Mouse (Mus musculus): ENCODE results near the gene Tmem87a.
A peak's percentile ranks its signal among the peaks of the same experiment; 100 is the strongest.

Tmem87a gene

GRCm38 (mm10) chr2:120403986-120404822 lies at the start of gene Tmem87a:
Gene Tmem87a (minus strand): TSS chr2:120404113.
- DNase-seq (ENCODE audit: low spot score in 2 of 2) = peak; percentile 85 to 91

- no peak for DNase-seq (ENCODE audit: low spot score in 2 of 2)
Measured at GRCm38 (mm10) chr2:120452600-120452999, 48.7 kb upstream of the Tmem87a start.

GRCm38 (mm10) chr2:120450724-120451123 lies 46.8 kb upstream of the Tmem87a start:
- no peak for DNase-seq (ENCODE audit: low spot score in 2 of 2)

GRCm38 (mm10) chr2:120447306-120447705 lies 43.4 kb upstream of the Tmem87a start:
- no peak for DNase-seq (ENCODE audit: low spot score in 2 of 2)

- DNase-seq (ENCODE audit: low spot score in 2 of 2) = no peak
Measured at GRCm38 (mm10) chr2:120446373-120446772, 42.5 kb upstream of the Tmem87a start.

- no peak for DNase-seq (ENCODE audit: low spot score in 2 of 2)
Measured at GRCm38 (mm10) chr2:120444486-120444885, 40.6 kb upstream of the Tmem87a start.

- no peak for DNase-seq (ENCODE audit: low spot score in 2 of 2)
Measured at GRCm38 (mm10) chr2:120424386-120424785, 20.5 kb upstream of the Tmem87a start.

- DNase-seq (ENCODE audit: low spot score in 2 of 2) = no peak
Measured at GRCm38 (mm10) chr2:120414738-120415414, 11.0 kb upstream of the Tmem87a start.

GRCm38 (mm10) chr2:120414113-120414512 lies 10.2 kb upstream of the Tmem87a start:
- no peak for DNase-seq (ENCODE audit: low spot score in 2 of 2)

- DNase-seq (ENCODE audit: low spot score in 2 of 2) = no peak
Measured at GRCm38 (mm10) chr2:120411096-120411628, 7.2 kb upstream of the Tmem87a start.

- peak in 1 of 2 experiments; percentile 5 for DNase-seq (ENCODE audit: low spot score in 2 of 2)
Measured at GRCm38 (mm10) chr2:120404823-120405765, 1.2 kb upstream of the Tmem87a start.

- DNase-seq (ENCODE audit: low spot score in 2 of 2) = no peak
Measured at GRCm38 (mm10) chr2:120403653-120403985, 294 bp downstream of the Tmem87a start, which contains the start of gene Ganc. Gene Ganc (plus strand): TSS chr2:120403896.

- DNase-seq (ENCODE audit: low spot score in 2 of 2) = no peak
Measured at GRCm38 (mm10) chr2:120402813-120403212, 1.1 kb downstream of the Tmem87a start.

- DNase-seq (ENCODE audit: low spot score in 2 of 2) = no peak
Measured at GRCm38 (mm10) chr2:120397951-120398350, 6.0 kb downstream of the Tmem87a start.

GRCm38 (mm10) chr2:120392406-120392805 lies 11.5 kb downstream of the Tmem87a start:
- DNase-seq (ENCODE audit: low spot score in 2 of 2) = no peak

GRCm38 (mm10) chr2:120390934-120391333 lies 13.0 kb downstream of the Tmem87a start:
- DNase-seq (ENCODE audit: low spot score in 2 of 2) = no peak

- no peak for DNase-seq (ENCODE audit: low spot score in 2 of 2)
Measured at GRCm38 (mm10) chr2:120389376-120389775, 14.5 kb downstream of the Tmem87a start.

- DNase-seq (ENCODE audit: low spot score in 2 of 2) = no peak
Measured at GRCm38 (mm10) chr2:120387291-120387690, 16.6 kb downstream of the Tmem87a start.

GRCm38 (mm10) chr2:120386264-120386663 lies 17.6 kb downstream of the Tmem87a start:
- DNase-seq (ENCODE audit: low spot score in 2 of 2) = no peak

GRCm38 (mm10) chr2:120373858-120374257 lies 30.1 kb downstream of the Tmem87a start:
- no peak for DNase-seq (ENCODE audit: low spot score in 2 of 2)

GRCm38 (mm10) chr2:120367416-120368207 lies 36.3 kb downstream of the Tmem87a start:
- DNase-seq (ENCODE audit: low spot score in 2 of 2) = no peak

All from spleen, postnatal 14 days (tissue).